Mouse (Mus musculus): ENCODE measurements around the gene Cd2.

GRCm38 (mm10) chr3:101290587-101291520, 3.1 kb upstream of the Cd2 start:
- TF ChIP-seq CTCF (IDR thresholded peaks at IDR 0.05; ENCODE audit: control insufficient read depth, insufficient read depth, insufficient read length): no peak
- TF ChIP-seq CEBPB (IDR thresholded peaks at IDR 0.05; ENCODE audit: low read depth): no peak
- TF ChIP-seq USF1 (IDR thresholded peaks at IDR 0.05; ENCODE audit: low read depth): no peak
- TF ChIP-seq MYOG (IDR thresholded peaks at IDR 0.05; ENCODE audit: control insufficient read depth, extremely low read depth, insufficient read length): no peak
- TF ChIP-seq MAX (IDR thresholded peaks at IDR 0.05): no peak
- TF ChIP-seq FOSL1 (IDR thresholded peaks at IDR 0.05; ENCODE audit: insufficient read depth, low read length, poor library complexity, severe bottlenecking): no peak

Data from C2C12 (cell line).